ENCODE assay signal across 10 mouse cellular contexts in the genomic region with DNA sequence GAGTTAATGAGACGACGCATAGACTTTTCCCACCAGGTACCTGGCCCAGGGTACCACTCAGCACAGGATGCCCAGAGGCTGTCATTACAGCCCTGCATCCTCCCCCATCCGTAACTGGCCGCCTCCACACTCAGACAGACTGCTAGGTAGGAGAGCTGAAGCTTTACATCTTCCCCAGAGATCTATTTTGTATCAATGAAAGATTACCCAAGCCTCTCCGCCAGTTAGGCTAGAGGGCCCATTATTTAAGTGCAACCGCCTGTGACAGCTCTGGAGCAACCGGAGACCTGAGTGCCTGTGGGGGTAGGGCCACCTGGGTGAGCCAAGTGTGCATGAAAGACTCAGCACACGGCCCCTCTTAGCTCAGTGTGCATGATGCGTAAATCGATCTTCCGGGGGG. TPM values are rescaled to one million over a fixed set of nuclear protein-coding genes. Genes with fewer than 3 reads are reported as not detected.
DNase-seq lines count a peak whose midpoint lies in the region; ATAC-seq and TF ChIP-seq lines count a peak whose summit lies in the region.
"Had no signal": no experiment of that assay in that cellular context is flagged by ENCODE, and none has a peak within 500 bp of the region (broad histone marks: within the 10 kb centered on the region; RNA-seq: fewer than 3 reads in every experiment).

No protein-coding gene starts in this region.

- 6% methylated on average over 11 of the region's 11 CpGs for WGBS in embryonic facial prominence, embryonic 11.5 days
- WGBS in hindbrain, postnatal 0 days = 12% methylated on average over 11 of the region's 11 CpGs
- 6% methylated on average over 11 of the region's 11 CpGs for WGBS in midbrain, embryonic 16.5 days

- H3K27ac ChIP-seq in embryonic facial prominence, embryonic 11.5 days (replicated peaks; ENCODE audit: low read depth, low read length) = 0 out of 2 replicates have a peak overlapping the region, but pooled peaks have one; percentile 22
- no peak overlapping the region for H3K27ac ChIP-seq in hindbrain, postnatal 0 days
- no peak overlapping the region for H3K27ac ChIP-seq in midbrain, embryonic 16.5 days (ENCODE audit: low read length)

- no peaks in the 10 kb centered on the region for H3K9me3 ChIP-seq in embryonic facial prominence, embryonic 11.5 days (replicated peaks; ENCODE audit: control insufficient read depth, low read length)
- H3K9me3 ChIP-seq in hindbrain, postnatal 0 days (ENCODE audit: low read length) = no peaks in the 10 kb centered on the region
- H3K9me3 ChIP-seq in midbrain, embryonic 16.5 days (replicated peaks; ENCODE audit: control insufficient read depth, low read length, poor library complexity, severe bottlenecking) = no peaks in the 10 kb centered on the region

- ATAC-seq in embryonic facial prominence, embryonic 11.5 days (replicated peaks; ENCODE audit: insufficient number of reproducible peaks, low FRiP score, low TSS enrichment, low read depth) = peak; percentile 88
- 0 out of 2 replicates have a peak, but pooled peaks have one; percentile 51 for ATAC-seq in hindbrain, postnatal 0 days
- peak; percentile 58; the same call in 1 of the 2 replicates for ATAC-seq in midbrain, embryonic 16.5 days

- peak overlapping the region; percentile 5; the same call in 1 of the 2 replicates for H3K4me2 ChIP-seq in embryonic facial prominence, embryonic 11.5 days (ENCODE audit: low read depth, low read length)
- no peak overlapping the region for H3K4me2 ChIP-seq in hindbrain, postnatal 0 days (ENCODE audit: low read depth, low read length)
- H3K4me2 ChIP-seq in midbrain, embryonic 16.5 days (ENCODE audit: low read length) = no peak overlapping the region

- peaks cover 3% of the 10 kb centered on the region for H3K4me1 ChIP-seq in embryonic facial prominence, embryonic 11.5 days (ENCODE audit: control insufficient read depth, insufficient read depth, low read length)
- H3K4me1 ChIP-seq in hindbrain, postnatal 0 days (ENCODE audit: insufficient read depth, low read length) = peaks cover 5% of the 10 kb centered on the region; the same call in 1 of the 2 replicates
- peaks cover 12% of the 10 kb centered on the region for H3K4me1 ChIP-seq in midbrain, embryonic 16.5 days (ENCODE audit: control insufficient read depth, insufficient read depth, low read length)

- no peaks in the 10 kb centered on the region for H3K36me3 ChIP-seq in embryonic facial prominence, embryonic 11.5 days (replicated peaks; ENCODE audit: control insufficient read depth, insufficient read depth, low read depth, low read length)
- H3K36me3 ChIP-seq in hindbrain, postnatal 0 days (ENCODE audit: insufficient read depth, low read length) = no peaks in the 10 kb centered on the region
- H3K36me3 ChIP-seq in midbrain, embryonic 16.5 days (ENCODE audit: control insufficient read depth, insufficient read depth, low read length) = no peaks in the 10 kb centered on the region

- no peak overlapping the region for H3K4me3 ChIP-seq in embryonic facial prominence, embryonic 11.5 days (ENCODE audit: low read depth, low read length)
- no peak overlapping the region for H3K4me3 ChIP-seq in hindbrain, postnatal 0 days (ENCODE audit: low read length)
- no peak overlapping the region for H3K4me3 ChIP-seq in midbrain, embryonic 16.5 days (ENCODE audit: low read depth, low read length)

- no peak for TF ChIP-seq POLR2A in brain, embryonic 14.5 days (IDR thresholded peaks at IDR 0.05; ENCODE audit: borderline replicate concordance, extremely low read depth, insufficient read depth, insufficient read length, poor library complexity, severe bottlenecking)

- no peaks in the 10 kb centered on the region for H3K27me3 ChIP-seq in embryonic facial prominence, embryonic 11.5 days (ENCODE audit: control insufficient read depth, insufficient read depth, low read length)
- no peaks in the 10 kb centered on the region for H3K27me3 ChIP-seq in hindbrain, postnatal 0 days (ENCODE audit: insufficient read depth, low read length)
- H3K27me3 ChIP-seq in midbrain, embryonic 16.5 days (ENCODE audit: control insufficient read depth, insufficient read depth, low read depth, low read length) = no peaks in the 10 kb centered on the region

- peak; percentile 73 for DNase-seq in brain, embryonic 14.5 days (ENCODE audit: low read depth)
- DNase-seq in embryonic facial prominence, embryonic 11.5 days (ENCODE audit: low spot score) = peak; percentile 75
- no peak for DNase-seq in hindbrain, postnatal 0 days (ENCODE audit: low spot score)
- DNase-seq in cerebellum, postnatal 14 days = no peak
- no peak for DNase-seq in lung, postnatal 25 days (ENCODE audit: low spot score)
- no peak for DNase-seq in layer of hippocampus, postnatal 36 days
- no peak for DNase-seq in adrenal gland, postnatal 4 days (ENCODE audit: low spot score in 2 of 2)
- DNase-seq: adrenal gland, postnatal 25 days had no signal

- no peak overlapping the region for H3K9ac ChIP-seq in embryonic facial prominence, embryonic 11.5 days (replicated peaks; ENCODE audit: low read length)
- no peak overlapping the region for H3K9ac ChIP-seq in hindbrain, postnatal 0 days (replicated peaks; ENCODE audit: low read length)
- H3K9ac ChIP-seq in midbrain, embryonic 16.5 days (ENCODE audit: low read depth, low read length) = no peak overlapping the region

- TF ChIP-seq CTCF in brain, embryonic 14.5 days (IDR thresholded peaks at IDR 0.05; ENCODE audit: borderline replicate concordance, extremely low read depth, insufficient read depth, insufficient read length) = no peak
- no peak for TF ChIP-seq CTCF in hindbrain, postnatal 0 days (IDR thresholded peaks at IDR 0.05; ENCODE audit: low read depth)

RNA-seq across cellular contexts. Expression of a gene that starts 42.6 kb away (rescaled TPM):
- 3.1 and 3.3 TPM in 2 replicates for polyA plus RNA-seq in brain, embryonic 14.5 days (2012; rRNA removed)
- 0.21 and 0.76 TPM in 2 replicates for polyA plus RNA-seq in embryonic facial prominence, embryonic 11.5 days (2014; fragmentation: Nextera tagmentation; extraction: Ambion mirVana)
- 5.9 and 11.1 TPM in 2 replicates for total RNA-seq in hindbrain, postnatal 0 days (2014; rRNA removed)
- 7.0 and 7.8 TPM in 2 replicates for polyA plus RNA-seq in hindbrain, postnatal 0 days (2015; fragmentation: Nextera tagmentation; extraction: Ambion mirVana)
- 6.7 and 8.7 TPM in 2 replicates for polyA plus RNA-seq in midbrain, embryonic 16.5 days (2015; fragmentation: Nextera tagmentation; extraction: Ambion mirVana)
- 10 to 100 TPM; 22.7 to 25.0 TPM for total RNA-seq in layer of hippocampus, postnatal 36 days (2021)
- total RNA-seq in adrenal gland, postnatal 4 days (2021) = 1 to 10 TPM in 1 of 2 experiments, under 1 TPM in 1; 0.99 to 1.0 TPM
- total RNA-seq: neutrophil, adult 5-6 weeks had no signal

Comparison
In these comparisons a context has a peak if more than half of its experiments do, and no peak if none do; other contexts are left out.
1. DNase-seq: peak in brain, embryonic 14.5 days (single experiment) and embryonic facial prominence, embryonic 11.5 days (single experiment); none in hindbrain, postnatal 0 days (single experiment), cerebellum, postnatal 14 days (0 of 2), lung, postnatal 25 days (single experiment), layer of hippocampus, postnatal 36 days (0 of 2) and adrenal gland, postnatal 4 days (0 of 2).
2. Peak in every context shown above with its lines, with median percentiles within 50 percentile points of each other: ATAC-seq.